Mouse (Mus musculus) mouse trophoblast stem cell (cell line): Measurements from ENCODE around the gene Ppp1r11.
"Not testable (repeated sequence)": the region's sequence is repeated elsewhere in the genome, so short reads cannot be mapped to it uniquely, and the experiment has no call there.

Experiments
- in situ Hi-C, 2 experiments: fragments of 300-500 bp; cut with MseI, MboI; formaldehyde crosslinking; loops; 2 replicates in 1 of 2; 3 replicates in 1 of 2; pipeline ENCODE4 v1.15.1; 2025

Gene Ppp1r11

DNA sequence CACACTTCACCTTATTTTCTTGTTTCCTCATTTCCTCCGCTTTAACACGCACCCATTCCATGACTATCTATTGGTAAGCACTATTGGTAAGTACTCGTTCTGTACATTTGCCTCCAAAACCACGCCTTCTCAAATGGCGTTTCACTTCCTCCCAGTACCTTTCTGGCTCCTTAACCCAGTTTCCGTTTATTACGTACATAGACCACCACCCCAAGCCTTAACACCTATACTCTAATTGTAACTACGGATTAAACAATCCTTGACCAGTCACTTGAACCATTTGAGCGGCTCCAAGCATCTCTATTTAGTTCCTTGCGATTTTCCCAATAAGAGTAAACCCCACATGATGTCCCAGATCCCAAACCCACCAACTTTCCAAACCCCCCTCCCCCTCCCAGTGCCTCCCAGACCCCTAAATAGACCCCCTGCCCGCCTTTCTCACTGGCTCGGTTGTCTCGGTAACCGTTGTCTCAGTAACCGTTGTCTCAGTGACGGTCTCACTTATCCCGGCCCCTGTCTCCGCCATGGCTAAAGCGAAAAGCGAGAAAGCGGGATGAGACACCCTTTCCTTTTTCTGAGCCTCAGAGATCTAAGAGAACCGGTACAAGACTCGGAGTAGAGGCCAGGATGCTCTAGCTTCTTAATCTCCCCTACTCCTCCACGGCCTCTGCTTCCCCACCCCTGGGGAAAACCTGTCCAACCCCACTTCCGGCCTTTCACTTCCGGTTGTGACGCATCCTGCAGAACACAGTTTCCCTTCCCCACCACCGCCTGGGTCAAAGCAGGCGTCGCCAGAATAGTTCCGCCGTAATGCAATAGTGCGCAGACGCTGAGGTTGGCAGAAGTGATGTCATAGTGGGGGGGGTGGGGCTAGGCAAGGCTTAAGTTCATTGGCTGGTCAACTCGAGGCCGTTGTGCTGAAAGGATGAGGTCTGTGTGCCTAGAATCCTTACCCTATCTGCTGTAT is at the start of gene Ppp1r11:
Gene Ppp1r11, minus strand, starts transcription at position 761 of the 967 bp plus-strand sequence.
- in situ Hi-C loops = no loop called here

DNA sequence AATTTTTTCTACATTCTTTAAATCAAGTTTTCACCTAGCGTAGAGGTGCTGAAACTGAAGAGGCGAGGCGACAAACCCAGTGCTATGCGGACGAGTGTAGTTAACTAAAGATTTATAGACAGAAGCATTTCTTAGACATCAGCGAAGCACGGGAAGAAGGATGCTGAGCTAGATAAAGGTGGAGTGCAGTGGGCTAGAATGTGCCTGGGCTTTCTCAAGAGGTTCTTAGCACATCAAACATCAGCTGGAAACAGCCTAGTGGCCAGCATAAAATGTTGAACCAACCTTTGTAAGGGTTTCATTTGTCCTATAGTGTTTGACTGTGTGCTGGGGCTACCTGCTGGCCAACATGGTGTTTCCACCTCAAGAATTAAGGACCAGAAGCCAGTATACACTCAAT is 49.3 kb upstream of the Ppp1r11 start, which contains the start of gene Zfp57:
Gene Zfp57, plus strand, starts transcription at position 301 of the 400 bp plus-strand sequence.
- in situ Hi-C loops = no loop called here

DNA sequence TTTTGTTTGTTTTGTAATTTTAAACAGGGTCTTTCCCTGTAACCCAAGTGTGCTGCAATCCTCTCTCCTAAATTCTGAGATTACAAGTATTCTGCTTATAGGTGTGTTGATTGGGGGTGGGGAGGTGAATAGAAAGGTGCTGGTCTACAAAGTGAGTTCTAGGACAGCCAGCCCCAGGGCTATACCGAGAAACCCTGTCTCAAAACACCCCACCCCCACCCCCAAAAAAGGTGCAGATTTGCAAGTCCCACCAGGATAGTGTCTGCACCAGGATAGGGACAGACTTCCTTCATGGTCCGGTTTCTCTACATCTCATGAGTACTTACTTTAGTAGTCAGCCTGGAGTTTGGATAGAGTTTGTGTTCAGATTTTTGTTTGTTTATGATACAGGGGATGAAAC is 46.9 kb upstream of the Ppp1r11 start:
- in situ Hi-C loops = loop anchor here (5.0 kb wide), 1 partner anchor 81 kb away; no protein-coding TSS in a partner anchor

DNA sequence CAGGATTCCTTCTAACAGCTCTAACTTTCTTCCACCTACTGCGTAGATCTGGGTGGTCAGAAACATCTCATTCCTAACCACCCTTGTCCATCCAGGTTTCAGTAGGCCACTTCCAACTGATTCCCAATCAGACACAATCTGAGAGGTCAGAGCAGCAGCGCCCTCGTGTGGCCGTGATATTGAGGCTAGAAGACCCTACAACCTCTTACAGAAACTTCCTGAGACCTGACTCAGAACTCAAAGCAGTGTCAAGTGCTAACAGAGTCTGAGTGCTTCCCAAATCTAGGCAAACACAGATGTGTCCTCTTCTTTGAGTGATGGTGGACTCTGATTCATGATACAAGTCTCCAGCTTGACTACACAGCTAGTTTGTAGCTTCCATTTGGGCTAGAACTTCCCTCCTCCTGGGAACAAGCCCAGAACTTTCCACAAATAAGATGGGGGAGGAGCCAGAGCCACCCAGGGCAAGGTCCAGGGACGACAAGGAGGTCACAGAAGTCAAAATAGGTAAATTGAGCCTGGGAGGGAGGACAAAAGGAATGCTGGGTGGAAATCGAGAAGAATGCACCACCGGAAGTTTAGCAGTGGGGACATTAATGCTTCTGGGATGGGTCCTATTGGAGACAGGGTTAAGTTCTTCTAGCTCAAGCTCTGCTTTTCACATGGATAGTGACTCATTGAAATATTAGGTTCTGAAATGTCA is 45.6 kb upstream of the Ppp1r11 start:
- in situ Hi-C loops = loop anchor here (5.0 kb wide), 1 partner anchor 80 kb away; no protein-coding TSS in a partner anchor

DNA sequence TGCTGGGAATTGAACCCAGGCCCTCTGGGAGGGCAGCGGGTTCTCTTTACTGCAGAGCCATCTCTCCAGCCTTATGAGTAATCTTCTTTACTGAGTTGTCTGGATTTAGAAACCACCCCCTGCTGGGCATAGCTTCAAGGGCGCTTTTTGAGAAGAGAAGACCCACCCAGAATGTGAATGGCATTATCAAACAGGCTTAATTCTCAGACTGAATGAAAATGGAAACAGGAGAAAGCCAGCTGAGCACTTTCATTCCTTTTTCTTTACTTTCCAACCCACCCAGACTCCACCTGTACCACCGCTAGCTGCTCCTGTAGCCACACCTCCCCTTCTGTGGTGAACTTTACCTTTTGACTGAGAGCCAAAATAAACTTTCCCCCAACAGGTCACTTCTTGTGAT is 43.9 kb upstream of the Ppp1r11 start:
- in situ Hi-C loops = loop anchor here (5.0 kb wide), 1 partner anchor 78 kb away; no protein-coding TSS in a partner anchor

DNA sequence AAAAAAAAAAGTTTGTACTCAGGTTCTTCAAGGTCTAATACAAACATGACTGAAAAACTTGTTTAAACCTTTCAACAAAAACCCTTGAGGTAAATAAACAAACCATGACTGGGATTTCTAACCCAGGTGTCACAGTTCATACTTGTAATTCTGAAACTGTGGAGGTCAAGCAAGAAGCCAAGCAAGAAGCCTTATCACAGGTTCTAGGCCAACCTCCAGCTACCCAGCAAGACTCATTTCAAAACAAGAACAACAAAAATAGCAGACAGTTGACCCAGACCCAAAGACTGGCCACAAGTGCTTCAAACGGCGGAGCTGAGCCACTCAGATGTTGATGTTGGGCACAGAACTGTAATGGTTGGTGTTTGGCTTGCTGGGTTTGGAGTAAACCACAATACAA is 43.0 kb upstream of the Ppp1r11 start:
- in situ Hi-C loops = no loop called here

DNA sequence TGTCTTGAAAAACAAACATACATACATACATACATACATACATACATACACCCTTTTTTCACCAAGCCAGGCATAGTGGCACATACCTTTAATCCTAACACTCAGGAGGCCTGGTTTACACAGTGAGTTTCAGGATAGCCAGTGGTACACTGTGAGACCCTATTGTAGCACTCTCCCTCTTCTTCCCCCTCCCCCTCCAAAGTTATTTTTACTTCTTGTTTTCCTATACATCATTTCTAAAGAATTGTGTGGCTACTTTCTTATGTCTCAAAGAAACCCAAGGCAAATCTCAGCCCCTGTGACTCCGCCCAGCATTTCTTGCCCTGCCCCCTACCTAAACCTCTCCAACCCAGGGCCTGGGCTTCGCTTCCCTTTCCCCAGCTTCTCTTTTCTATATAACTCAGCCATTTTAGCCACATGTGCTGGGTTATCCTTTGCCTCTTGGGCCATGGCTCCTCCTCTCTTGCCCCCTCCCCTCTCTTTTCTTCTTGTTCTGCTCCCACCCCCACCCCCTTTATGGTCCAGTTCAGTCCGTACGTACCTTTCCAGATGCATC is 42.3 kb upstream of the Ppp1r11 start:
- in situ Hi-C loops = no loop called here

DNA sequence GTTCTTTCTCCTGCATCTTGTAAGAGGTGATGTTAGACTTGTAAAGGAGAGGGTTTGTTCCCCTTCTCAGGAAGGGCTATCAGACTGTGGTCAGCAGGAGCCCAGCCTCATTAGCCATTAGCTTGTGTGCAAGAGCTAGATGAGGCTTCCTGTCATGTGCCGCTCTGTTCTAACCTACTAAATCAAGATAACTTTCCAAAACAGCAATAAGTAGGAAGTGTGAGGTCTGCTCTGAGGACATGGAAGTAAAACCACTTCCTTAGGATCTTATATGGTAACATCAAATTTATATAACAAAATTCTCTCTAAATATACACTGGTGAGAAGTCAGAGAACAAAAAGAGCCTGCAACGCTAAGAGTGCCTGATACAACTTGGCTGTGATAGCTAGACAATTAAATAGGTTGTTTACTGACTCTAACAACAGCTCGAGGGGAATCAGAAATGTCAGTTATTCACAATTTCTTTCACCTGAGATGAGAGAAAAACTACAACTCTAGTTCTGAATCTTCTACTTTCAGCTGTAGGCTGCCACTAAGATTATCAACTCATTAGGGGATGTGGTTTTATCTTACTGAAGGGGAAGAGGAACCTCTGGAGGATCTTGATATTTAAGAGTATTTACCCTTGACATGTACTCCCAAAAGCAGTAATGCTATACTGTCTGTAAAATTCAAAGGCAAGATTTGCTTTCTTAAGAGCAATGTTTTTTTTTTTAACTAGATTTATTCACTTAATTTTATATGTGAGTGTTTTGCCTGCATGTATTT is 41.0 kb upstream of the Ppp1r11 start:
- in situ Hi-C loops = no loop called here

DNA sequence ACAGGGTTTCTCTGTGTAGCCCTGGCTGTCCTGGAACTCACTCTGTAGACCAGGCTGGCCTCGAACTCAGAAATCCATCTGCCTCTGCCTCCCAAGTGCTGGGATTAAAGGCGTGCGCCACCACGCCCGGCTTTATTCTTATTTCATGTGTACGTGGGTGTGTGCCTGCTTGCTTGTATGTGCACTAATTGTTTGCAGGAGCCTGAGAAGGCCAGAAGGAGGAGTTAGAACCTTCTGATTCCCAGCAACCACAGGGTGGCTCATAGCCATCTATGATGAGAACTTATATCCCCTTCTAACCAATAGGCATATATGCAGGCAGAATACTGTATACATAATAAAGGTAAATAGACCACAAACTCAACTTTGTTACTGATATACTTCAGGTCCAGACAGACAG is 39.1 kb upstream of the Ppp1r11 start:
- in situ Hi-C loops = not testable (repeated sequence)

DNA sequence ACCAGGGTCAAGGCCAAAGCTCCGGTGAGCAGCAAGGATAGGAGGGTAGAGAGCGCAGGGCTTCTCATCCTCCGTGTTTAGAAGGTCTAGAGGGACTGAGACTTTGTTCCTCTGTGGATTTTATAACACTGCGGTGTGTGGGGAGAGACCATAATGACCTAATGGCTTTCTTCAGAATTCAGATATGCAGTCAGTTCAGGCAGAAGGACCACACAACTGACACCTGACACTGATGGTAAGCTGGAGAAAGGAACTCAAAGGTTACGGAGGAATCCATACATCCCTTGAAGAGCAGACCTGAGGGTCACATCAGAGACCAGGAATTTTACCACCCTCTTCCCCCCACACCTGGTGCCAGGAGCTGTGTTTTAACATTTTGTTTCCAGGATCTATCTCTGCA is 37.9 kb upstream of the Ppp1r11 start, which contains the start of gene H2-M5:
Gene H2-M5, minus strand, starts transcription at position 101 of the 400 bp plus-strand sequence.
- in situ Hi-C loops = no loop called here

DNA sequence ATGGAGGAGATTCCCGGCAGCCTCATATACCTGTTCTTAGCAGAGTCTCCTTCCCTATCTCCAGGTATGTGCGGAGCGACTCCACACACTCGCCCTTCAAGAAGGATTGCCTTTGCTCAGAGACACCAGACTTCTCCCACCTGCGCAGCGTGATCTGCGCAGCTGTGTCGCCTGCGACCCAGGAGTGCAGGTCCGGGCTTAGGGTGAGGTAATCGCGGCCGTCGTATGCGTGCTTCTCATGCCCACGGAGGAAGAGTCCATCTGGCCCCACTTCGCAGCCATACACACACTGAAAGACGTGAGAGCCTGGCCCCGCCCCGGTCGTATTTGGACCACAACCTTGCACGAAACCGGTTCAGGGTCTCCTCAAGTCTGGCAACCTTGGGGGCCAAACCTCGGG is 36.9 kb upstream of the Ppp1r11 start:
- in situ Hi-C loops = no loop called here

DNA sequence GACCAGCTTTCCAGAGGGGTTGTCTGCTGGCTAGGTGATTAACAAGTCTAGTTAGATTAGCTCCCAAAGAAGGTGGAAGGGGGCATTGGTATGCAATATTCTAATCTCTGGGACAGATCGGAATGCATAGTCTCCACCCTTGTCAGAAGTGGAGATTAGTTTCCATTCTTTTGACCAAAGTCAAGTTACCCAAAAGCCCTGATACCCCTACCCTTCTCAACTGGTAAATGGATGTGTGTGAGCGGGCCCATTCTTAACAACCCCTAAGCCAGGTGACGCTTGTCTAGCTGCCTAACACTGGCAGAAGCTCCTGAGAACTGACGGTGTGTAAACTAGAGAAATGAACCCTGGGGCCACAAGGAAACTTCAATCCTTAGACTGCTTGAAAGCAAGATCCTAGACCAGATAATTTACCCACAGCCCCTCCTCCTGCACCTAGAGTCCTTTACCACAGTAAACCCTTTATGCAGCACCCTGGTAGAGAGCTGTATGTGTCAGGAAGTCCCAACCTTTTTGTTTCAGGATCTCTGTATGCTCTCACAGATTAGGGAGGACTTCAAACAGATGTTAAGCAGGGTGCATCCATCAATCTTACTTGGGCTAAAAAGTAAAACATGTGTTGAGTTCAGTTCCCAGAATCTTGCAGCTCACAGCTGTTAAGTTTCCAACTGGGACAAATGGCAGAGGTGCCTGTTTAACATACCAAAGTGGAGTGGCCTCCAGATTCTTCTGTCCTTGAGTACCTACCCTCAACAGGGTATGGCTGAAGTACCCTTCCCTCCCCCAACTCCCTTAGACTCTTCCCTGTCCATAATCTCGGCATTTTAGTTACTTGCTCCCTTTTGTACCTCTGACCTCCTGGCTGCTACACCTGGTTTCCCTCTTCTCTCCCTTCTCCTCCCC is 31.0 kb upstream of the Ppp1r11 start:
- in situ Hi-C loops = no loop called here

DNA sequence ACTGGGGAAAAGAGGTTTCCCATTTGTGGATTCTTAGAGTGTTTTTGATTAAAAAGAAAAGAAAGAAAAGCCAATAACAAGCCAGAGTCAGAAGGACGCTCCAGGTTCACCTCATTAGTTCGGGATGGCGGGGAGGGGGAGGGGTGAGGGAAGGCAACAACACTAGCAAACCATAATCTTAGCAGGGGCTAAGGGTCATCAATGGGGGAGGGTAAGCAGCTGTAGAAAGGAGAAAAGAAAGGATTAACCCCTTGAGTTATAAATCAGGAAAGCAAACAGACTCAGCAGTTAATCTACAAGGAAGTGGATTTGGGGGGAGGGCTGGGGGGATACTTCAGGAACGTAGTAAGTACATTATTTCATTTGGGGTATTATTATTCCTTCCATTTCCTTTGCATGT is 30.3 kb upstream of the Ppp1r11 start:
- in situ Hi-C loops = no loop called here

DNA sequence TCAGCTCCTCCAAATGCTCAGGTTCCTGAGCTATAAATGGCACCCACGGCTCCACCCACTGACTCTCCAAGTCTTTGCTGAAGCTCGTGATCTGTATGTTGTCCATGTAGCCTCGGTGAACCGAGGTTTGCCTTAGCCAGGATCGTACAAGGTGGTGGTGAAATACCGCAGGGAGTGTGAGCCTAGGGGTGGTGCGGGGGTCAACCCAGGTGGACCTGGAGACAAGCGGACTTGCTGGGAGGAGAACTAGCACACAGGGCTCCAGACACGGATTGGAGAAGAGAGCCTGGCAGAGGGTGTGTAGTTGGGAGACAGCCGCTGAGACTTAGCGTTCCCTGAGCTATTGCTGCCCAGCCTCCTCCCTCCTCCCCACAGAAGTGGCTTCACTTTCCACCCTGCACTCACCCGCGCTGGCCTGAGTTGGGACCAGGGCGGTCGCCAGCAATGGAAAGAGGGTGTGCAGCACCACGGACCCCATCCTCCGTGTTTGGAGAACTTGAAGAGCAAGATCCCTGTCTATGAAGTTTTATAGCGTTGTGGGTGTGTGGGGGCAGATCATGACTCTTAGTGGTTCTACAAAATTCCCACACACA is 29.8 kb upstream of the Ppp1r11 start, which contains the start of gene 2410137M14Rik:
Gene 2410137M14Rik, minus strand, starts transcription at position 17 of the 593 bp plus-strand sequence.
- in situ Hi-C loops = no loop called here

DNA sequence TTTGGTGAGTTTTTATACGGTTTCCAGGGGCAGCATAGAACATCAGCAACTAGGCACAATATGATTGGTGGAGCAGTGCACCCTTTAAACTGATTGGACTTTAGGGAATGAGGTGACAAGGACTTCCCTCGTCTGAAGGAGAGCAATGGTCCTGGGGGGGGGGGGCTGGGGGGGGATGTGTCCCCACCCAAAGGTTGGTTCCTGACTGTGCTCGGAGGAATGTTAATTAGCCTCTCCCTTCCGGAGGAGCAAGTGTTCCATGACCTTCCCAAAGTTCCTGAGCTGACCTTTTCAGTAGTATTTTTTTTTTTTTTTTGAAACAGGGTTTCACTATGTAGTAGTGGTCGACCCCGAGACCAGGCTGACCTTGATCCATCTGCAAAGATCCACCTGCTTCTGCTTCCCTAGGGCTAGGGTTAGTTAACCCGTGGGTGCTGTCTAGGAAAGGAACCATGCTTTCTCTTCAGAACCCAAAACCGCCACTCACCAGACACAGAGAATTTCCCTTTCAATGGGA is 21.8 kb upstream of the Ppp1r11 start:
- in situ Hi-C loops = no loop called here

DNA sequence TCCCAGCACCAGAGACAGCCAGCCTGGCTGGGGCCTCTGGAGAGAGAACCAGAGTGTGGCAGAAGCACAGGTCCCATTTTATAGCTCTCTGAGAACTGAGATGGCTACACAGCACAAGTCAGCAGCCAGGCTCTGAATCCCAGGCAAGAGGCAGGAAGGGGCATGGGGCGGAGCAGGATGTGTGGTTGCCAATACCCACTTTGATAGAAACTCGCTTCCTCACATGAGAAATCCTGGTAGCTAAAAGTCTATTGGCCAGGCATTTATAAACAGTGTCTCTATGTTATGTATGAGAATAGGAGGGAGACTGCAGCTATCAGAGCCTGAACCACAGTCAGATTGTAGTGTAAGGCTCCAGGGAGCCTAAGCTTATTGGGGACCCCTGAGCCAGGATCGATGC is 21.2 kb upstream of the Ppp1r11 start:
- in situ Hi-C loops = no loop called here

DNA sequence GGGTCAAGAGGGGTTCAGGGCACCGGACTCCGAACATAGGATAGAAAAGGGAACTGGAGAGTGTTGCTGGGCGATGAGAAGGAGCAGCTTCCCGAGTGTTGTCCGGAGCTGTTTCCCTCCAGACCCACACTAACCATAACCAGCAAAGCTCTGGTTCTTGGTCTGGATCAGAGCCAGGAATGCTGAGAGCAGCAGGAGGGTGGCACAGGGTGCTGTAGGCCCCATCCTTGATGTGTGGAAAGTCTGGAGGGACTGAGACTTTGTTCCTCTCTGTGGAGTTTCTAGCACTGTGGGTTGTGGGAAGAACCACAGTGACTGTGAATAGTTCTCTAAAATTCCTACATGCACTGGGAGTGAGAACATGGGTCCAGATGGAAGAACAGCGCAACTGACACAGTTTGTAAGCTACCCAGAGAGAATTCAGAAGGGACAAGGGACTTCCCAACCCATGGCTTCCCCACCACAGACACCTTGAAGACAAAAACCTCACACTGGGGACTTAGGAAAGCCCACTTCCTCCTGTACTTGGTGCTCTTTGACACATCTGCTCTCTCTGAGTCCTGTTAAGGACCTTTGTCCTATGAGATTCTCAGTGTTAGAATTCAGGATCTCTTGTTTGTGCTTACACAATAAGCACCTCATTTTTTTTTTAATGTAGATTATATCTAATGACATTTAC is 19.8 kb upstream of the Ppp1r11 start:
- in situ Hi-C loops = no loop called here

DNA sequence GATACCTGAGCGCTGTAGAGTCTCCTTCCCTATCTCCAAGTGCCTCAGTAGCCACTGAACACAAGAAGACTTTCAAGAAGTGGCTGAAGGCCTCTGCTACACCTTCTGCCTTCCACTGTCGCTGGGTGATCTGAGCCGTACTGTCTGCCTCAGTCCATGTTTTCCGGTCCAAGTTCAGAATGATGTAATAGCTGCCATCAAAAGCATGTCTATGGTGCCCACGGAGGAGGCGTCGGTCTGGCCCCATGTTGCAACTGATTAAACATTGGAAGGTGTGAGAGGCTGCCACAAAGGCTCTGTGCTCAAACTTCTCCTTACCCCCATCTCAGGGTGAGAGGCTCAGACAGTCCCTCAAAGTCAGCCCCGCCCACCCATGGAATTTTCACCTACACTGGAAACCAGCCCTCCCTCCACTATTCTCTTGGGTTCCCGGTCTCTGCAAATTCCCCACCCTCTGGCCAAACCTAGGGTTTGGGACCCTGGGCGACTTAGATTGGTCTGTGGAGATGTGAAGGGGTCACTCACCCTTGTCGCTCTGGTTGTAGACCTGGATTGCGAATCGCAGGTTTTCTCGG is 18.9 kb upstream of the Ppp1r11 start:
- in situ Hi-C loops = no loop called here

DNA sequence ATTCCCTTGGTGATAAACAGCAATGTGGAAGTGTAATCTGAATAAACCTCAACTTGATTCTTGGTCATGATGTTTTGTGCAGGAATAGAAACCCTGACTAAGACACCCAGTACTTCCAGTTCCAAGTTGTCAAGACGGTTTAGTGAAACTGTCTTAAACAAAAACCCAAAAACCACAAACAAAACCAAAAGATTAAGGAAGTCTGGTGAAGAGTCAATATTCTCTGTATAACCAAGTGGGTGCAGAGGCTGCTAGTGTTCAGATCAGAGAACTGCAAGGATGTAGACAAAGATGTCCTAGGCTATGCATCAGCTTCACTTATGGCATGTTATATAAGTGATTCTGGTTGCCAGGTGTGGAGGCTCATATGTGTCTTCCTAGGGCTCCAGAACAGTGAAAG is 15.3 kb upstream of the Ppp1r11 start:
- in situ Hi-C loops = no loop called here
